Mouse (Mus musculus) right cerebral cortex, postnatal 14 days (tissue): ENCODE results near the gene Ubp1.

ENCODE experiments used
- DNase-seq: peaks from one replicate; pipeline ENCODE4 v3.0.0; 2022

The Ubp1 gene

GRCm38 (mm10) chr9:113970041-113970440 is 39.3 kb downstream of the Ubp1 start:
- no peak for DNase-seq

- no peak for DNase-seq
Observed at GRCm38 (mm10) chr9:113971615-113972014, 40.9 kb downstream of the Ubp1 start.

GRCm38 (mm10) chr9:113973857-113974256 is 43.1 kb downstream of the Ubp1 start:
- DNase-seq, result no peak

DNA sequence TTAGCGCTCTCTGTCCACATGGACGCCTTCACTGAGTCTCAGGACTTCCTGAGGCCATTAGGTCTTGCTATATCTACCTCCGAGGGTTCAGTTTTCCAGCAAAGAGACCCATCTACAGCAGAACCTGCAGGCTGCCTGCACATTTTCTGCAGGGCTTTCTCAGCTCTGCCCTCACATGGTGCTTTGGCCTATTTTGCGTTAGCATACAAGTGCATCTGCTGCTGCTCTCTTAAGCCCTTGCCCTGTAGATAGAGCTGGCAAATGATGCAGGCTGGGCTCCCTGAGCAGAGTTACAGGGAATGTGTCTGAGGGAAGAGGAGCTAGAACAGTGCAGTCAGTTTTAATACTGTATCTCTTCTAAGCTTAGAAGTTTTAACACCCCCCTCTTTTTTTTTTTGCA is 44.2 kb downstream of the Ubp1 start:
- no peak for DNase-seq

DNA sequence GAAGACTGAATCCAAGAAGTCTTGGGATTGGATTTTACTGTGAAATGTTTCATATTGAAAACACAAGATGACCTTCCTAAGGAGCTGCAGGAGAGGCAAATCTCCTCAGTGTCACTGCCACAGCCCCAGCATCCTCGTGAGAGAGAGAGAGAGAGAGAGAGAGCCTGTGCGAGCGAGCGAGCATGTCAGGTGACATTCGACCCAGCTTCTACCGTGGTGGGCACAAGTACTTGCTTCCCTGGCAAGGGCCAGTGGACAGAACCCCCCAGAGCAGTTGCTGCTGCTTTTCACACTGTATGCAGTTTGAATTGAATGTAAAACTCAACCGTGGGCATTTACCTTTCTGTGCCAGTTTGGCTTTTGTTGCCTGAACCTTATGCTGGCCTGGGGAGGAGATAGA is 44.7 kb downstream of the Ubp1 start:
- no peak for DNase-seq

DNA sequence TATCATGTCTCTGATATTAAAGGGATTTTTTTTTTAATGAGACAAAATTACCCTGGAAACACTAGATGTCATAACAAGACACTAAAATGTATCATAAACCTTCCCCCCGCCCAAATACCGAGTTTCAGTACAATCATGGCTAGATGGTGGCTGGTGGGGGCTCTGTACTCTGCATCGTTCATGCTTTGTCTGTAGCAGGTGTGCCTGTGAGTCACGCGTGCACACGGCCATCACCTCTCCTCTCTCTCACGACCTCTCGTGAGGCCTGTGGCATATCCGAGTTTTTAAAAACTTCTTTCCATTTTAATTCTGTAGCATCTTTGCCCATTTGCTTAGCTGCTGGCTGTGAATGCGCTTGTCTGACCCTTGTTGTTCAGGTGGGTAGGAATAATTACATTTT is 45.5 kb downstream of the Ubp1 start:
- DNase-seq, result no peak

- DNase-seq, result no peak
Observed at GRCm38 (mm10) chr9:113977225-113977840, 46.6 kb downstream of the Ubp1 start.

GRCm38 (mm10) chr9:113978656-113979055 is 47.9 kb downstream of the Ubp1 start:
- DNase-seq, result no peak

DNA sequence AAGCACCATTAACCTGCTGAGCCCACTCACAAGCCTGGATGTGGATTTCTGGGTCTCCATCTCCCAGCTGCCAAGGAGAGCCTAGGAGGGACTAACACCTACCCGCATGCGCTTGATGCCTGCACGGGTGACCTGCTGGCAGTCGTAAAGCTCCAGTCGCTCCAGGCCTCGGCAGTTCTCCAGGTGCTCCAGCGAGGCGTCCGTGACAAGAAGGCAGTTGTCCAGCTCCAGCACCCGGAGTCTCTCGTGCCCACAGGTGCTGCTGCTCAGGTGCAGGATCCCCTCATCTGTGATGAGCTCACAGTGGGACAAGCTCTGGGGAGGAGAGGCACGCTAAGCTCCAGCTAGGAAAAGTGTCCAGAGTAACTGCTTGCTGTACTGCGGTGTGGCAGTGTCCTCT is 48.6 kb downstream of the Ubp1 start:
- DNase-seq, result no peak

GRCm38 (mm10) chr9:113981099-113981880 is 50.6 kb downstream of the Ubp1 start:
- no peak for DNase-seq

DNA sequence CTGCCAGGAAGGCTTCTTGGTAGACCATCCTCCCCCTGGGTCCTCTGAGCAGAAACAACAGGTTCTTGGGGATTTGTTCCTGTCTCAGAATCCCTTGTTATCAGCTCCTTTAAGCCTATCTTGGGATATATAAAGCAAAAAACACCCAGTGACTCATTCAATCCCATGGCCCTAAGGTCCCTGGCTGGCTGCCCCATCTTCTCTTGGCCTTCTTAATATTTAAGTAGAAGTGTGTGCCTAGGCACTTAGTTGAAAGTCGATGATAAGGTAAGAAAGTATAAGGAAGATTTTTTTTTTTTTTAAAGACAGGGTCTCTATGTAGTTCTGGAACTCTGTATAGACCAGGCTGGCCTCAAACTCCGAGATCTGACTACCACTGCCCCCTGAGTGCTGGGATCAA is 51.7 kb downstream of the Ubp1 start:
- no peak for DNase-seq

DNA sequence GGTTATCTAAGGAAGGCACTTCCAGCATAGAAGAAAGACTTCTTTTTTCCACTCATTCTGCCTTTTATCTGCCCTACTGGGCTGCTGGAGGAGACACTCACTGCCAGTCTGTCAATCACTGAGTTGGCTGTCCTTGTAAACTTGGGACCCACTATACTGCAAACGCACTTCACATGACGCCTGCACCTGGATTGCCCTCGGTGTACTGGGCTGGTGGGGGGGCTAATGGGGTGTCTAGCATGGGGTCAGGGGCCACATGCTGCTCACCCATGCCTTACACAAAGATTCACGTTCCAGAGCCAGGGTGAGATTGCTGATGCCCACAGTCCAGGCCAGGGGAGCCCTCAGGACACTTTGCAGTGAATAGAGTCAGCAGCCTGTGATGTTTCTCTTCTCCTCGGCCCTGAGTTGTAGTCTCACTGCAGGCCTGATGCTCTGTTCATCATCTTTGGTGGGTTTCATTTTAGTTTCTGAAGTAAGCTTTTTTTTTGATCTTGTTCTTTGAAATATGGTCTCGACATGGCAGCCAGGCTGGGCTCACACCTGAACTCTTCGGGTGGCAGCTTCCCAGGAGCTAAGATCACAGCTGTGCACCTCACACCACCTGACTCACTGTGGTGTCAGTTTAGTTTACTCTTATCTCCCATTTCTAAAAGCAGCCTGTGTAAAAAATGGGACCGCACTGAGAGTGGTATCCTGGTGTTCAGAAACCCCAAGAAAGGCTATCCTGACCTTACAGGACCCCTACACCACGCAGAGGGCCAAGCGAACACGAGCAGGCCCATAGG is 52.3 kb downstream of the Ubp1 start:
- DNase-seq, result no peak

- no peak for DNase-seq
Observed at GRCm38 (mm10) chr9:113984946-113985620, 54.3 kb downstream of the Ubp1 start.

GRCm38 (mm10) chr9:113990547-113991248 is 60.0 kb downstream of the Ubp1 start:
- DNase-seq, result peak; percentile 87

DNA sequence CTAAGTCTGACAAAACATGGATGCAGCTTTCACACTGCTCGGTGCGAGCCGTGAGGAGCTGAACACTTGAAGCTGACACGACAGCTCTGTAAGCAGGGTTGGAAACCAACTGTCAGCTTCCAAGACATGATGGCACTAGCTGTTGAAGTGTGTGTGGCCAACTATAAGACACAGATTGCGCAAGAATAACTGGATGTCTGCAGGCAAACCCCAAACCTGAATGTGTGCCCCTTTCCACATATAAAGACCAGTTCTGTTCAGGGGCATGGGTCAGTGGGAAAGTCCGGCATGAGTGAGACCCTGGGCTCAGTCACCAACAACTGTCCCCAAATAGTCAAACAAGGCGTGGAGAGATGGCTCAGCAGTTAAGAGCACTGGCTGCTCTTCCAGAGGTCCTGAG is 62.1 kb downstream of the Ubp1 start:
- DNase-seq, result no peak

DNA sequence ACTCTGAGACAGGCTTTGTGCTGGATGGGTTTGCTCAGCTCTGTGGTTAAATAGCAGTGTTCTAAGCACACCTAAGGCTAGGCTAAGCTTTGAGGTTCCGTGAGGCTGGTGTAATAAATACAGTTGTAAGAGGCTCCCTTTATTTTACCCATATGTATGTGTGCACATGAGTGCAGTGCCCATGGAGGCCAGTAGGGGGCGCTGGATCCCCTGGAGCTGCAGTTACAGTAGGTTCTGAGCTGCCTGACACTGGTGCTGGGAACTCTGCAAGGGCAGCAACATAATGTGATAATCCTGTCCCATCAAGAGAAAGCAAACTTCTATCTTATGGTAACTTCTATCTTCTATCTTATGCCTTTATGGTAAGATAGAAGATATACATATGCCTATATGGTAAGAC is 67.6 kb downstream of the Ubp1 start:
- DNase-seq, result no peak

DNA sequence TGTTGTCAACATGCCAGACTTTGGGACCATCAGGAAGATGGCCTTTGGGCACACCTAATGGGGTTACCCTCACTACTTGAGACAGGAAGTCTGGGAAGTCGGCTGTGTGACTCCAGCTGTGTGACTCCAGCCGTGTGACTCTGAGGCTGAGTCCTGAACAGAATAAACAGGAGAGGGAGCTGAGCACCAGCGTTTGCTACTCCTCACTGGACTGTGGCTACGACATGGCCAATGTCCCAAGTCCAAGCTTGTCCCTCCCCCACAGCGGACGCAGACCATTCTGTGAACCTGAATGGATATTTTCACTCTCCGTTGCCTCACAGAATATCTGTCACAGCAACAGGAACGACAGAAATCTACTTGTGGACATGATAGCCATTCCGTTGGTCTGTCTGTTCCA is 76.1 kb downstream of the Ubp1 start:
- no peak for DNase-seq

DNA sequence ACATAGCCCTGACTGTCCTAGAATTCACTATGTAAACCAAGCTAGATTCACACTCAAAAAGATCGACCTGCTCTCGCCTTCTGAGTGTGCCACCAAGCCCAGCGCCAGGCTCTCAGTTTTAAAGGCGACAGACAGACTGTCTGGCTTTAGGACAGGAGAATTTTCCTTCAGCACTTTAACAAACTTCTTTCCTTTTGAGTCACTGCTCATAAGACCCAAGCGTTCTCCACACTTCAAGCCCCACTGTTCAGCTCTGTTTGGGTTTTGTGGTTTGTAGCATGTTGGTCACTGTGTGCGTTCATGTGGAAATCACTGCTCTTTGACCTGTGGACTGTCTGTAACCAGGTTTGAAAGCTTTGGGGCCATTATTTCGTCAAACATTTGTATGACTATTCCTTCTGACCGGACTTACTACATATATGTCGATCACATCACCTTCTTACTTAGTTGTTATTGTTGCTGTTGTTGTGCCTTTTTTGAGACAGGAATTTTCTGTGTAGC is 77.2 kb downstream of the Ubp1 start:
- DNase-seq, result no peak

- DNase-seq, result no peak
Observed at GRCm38 (mm10) chr9:114009526-114009925, 78.8 kb downstream of the Ubp1 start.

GRCm38 (mm10) chr9:114011203-114011602 is 80.5 kb downstream of the Ubp1 start:
- DNase-seq, result no peak

GRCm38 (mm10) chr9:114014034-114014433 is 83.3 kb downstream of the Ubp1 start:
- no peak for DNase-seq

DNA sequence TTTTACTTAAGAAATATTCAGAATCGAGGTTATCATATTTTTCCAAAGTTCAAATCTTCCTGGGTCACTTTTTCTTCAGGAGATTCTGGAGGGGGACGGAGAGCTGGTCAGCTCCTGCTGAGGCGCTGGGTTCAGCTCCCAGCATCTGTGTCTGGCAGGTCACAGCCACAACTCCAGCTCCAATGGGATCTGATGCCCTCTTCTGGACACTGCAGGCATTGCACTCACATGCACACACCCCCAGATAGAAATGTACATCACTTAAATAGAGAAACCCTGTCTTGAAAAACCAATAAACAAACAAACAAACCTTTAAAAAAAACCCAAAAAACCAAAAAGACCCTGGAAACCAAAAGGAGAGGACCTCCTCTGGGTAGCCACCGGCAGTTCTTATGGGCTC is 85.0 kb downstream of the Ubp1 start:
- no peak for DNase-seq

DNA sequence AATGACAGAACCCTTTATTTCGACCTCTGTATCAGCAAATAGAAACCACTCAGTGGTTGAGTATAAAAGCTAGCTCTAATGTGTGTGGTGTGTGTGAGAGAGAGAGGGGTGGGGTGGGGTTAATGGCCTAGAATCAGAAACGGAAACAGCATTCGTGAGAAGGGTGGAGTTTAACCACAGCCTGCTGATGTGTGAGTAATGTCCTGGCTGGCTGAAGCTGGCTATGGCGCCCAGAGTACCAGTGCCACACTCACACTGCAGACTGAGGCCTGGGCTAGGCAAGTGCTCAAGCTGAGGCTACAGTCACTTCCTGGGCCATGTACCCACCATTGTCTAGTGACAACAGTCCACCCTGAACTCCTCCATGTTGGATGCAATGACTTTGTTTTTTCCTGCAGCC is 85.7 kb downstream of the Ubp1 start:
- DNase-seq, result no peak
